Mouse (Mus musculus): Measurements from ENCODE around the gene Tspyl4. TPM values are rescaled to one million over a fixed set of nuclear protein-coding genes. Genes with fewer than 3 reads are reported as not detected.
"Not testable (repeated sequence)": the region's sequence is repeated elsewhere in the genome, so short reads cannot be mapped to it uniquely, and the experiment has no call there.

The Tspyl4 gene
- polyA plus RNA-seq (2015; fragmentation: Nextera tagmentation; extraction: Ambion mirVana), result 258 and 266 TPM in 2 replicates

- H3K36me3 ChIP-seq, result peaks cover 3% of the 10 kb centered on the region; the same call in 1 of the 2 replicates
- H3K4me3 ChIP-seq, result peak within 1 kb of the TSS; percentile 83
- H3K27ac ChIP-seq (replicated peaks), result peak within 1 kb of the TSS; percentile 99
- no peaks in the 10 kb centered on the region for H3K9me3 ChIP-seq
- H3K9ac ChIP-seq, result peak within 1 kb of the TSS; percentile 97
- H3K4me1 ChIP-seq (replicated peaks), result peaks cover 46% of the 10 kb centered on the region
- ATAC-seq (ENCODE audit: low read depth), result peak; percentile 99
- no peaks in the 10 kb centered on the region for H3K27me3 ChIP-seq
- peak within 1 kb of the TSS; percentile 99 for H3K4me2 ChIP-seq
- under 1% methylated on average over 38 of the region's 38 CpGs for WGBS
These were observed at the start of gene Tspyl4 for GRCm38 (mm10) chr10:34297299-34297979. TSS of gene Tspyl4 (plus strand) at chr10:34297442.

GRCm38 (mm10) chr10:34247757-34248156, 49.5 kb upstream of the Tspyl4 start:
- Histone ChIP-seq H3K4me2 (no peak overlapping the region), H3K9ac (no peak overlapping the region), H3K36me3 (no peaks in the 10 kb centered on the region), H3K27ac (replicated peaks) (no peak overlapping the region), H3K9me3 (no peaks in the 10 kb centered on the region), H3K27me3 (no peaks in the 10 kb centered on the region), H3K4me1 (replicated peaks) (no peaks in the 10 kb centered on the region), H3K4me3 (no peak overlapping the region)
- ATAC-seq (ENCODE audit: low read depth), result no peak
- WGBS, result 48% methylated on average over 3 of the region's 3 CpGs

DNA sequence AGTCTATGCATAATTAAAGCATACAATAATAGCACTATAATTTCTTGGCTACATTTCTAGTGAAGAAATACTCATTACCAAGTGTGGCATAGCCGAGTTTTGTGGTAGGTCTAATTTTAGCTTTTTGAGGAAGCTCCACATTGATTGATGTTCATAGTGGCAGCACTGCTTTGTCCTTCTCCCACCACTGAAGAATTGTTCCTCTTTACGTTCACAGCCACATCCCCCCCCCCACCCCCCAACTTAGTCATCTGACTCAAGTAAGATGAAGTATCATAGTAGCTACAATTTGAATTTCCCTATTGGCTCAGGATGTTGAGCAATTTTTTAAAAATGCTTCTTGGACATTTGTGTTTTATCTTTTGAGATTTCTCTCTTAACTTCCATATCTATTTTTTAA, 47.6 kb upstream of the Tspyl4 start:
- Histone ChIP-seq H3K27ac (replicated peaks) (no peak overlapping the region), H3K4me1 (replicated peaks) (no peaks in the 10 kb centered on the region), H3K36me3 (no peaks in the 10 kb centered on the region), H3K4me2 (no peak overlapping the region), H3K9ac (no peak overlapping the region), H3K9me3 (no peaks in the 10 kb centered on the region), H3K4me3 (no peak overlapping the region), H3K27me3 (no peaks in the 10 kb centered on the region)
- WGBS, result 39% methylated on average over 2 of the region's 2 CpGs
- no peak for ATAC-seq (ENCODE audit: low read depth)

DNA sequence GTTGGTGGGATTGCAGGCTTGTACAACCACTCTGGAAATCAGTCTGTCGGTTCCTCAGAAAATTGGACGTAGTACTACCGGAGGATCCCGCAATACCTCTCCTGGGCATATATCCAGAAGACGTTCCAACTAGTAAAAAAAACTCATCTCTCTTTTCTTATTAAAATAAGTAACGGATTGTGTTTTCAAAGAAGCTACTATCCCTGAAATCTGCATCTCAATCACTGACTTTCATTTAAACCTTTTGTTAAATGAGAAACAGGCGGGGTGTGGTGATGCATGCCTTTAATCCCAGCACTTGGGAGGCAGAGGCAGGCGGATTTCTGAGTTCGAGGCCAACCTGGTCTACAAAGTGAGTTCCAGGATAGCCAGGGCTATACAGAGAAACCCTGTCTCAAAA, 44.4 kb upstream of the Tspyl4 start:
- H3K9me3 ChIP-seq; ATAC-seq (ENCODE audit: low read depth); H3K27me3 ChIP-seq; H3K4me2 ChIP-seq; H3K4me3 ChIP-seq; H3K36me3 ChIP-seq; H3K27ac ChIP-seq (replicated peaks); H3K4me1 ChIP-seq (replicated peaks); H3K9ac ChIP-seq: not testable (repeated sequence)
- 90% methylated on average over 9 of the region's 9 CpGs for WGBS

GRCm38 (mm10) chr10:34265106-34265505, 32.1 kb upstream of the Tspyl4 start:
- Histone ChIP-seq H3K4me3 (no peak overlapping the region), H3K4me1 (replicated peaks) (no peaks in the 10 kb centered on the region), H3K27me3 (no peaks in the 10 kb centered on the region), H3K4me2 (no peak overlapping the region), H3K9me3 (no peaks in the 10 kb centered on the region), H3K9ac (no peak overlapping the region), H3K27ac (replicated peaks) (no peak overlapping the region), H3K36me3 (no peaks in the 10 kb centered on the region)
- 88% methylated on average over 4 of the region's 4 CpGs for WGBS
- no peak for ATAC-seq (ENCODE audit: low read depth)

- WGBS, result 77% methylated on average over 5 of the region's 5 CpGs
- Histone ChIP-seq H3K36me3 (no peaks in the 10 kb centered on the region), H3K4me1 (replicated peaks) (no peaks in the 10 kb centered on the region), H3K9ac (no peak overlapping the region), H3K9me3 (no peaks in the 10 kb centered on the region), H3K4me3 (no peak overlapping the region), H3K27ac (replicated peaks) (no peak overlapping the region), H3K4me2 (no peak overlapping the region), H3K27me3 (no peaks in the 10 kb centered on the region)
- no peak for ATAC-seq (ENCODE audit: low read depth)
These were observed 29.8 kb upstream of the Tspyl4 start for GRCm38 (mm10) chr10:34267312-34268070.

DNA sequence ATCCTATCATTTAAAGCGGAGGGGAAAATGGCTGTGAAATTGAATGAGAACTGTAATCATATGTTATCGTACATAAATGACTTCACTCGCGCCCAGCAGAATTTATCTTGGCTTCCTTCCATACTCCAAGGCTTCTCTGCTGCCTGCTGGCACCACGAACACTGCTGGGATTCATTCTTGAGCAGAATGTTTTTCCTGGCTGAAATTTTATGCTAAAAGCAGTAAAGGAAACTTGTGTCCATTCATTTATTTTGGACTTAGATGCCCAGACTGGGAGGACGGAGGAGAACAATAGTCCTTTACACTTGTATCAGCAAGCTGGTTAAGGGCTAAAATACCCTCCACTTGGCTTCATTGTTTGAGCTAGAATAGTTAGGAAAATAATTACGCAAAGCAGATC, 25.6 kb upstream of the Tspyl4 start:
- no peak overlapping the region for H3K9ac ChIP-seq
- H3K36me3 ChIP-seq, result no peaks in the 10 kb centered on the region
- 55% methylated on average over 7 of the region's 7 CpGs for WGBS
- H3K4me1 ChIP-seq (replicated peaks), result no peaks in the 10 kb centered on the region
- no peak for ATAC-seq (ENCODE audit: low read depth)
- no peaks in the 10 kb centered on the region for H3K27me3 ChIP-seq
- no peak overlapping the region for H3K27ac ChIP-seq (replicated peaks)
- H3K4me2 ChIP-seq, result no peak overlapping the region
- H3K4me3 ChIP-seq, result no peak overlapping the region
- no peaks in the 10 kb centered on the region for H3K9me3 ChIP-seq

DNA sequence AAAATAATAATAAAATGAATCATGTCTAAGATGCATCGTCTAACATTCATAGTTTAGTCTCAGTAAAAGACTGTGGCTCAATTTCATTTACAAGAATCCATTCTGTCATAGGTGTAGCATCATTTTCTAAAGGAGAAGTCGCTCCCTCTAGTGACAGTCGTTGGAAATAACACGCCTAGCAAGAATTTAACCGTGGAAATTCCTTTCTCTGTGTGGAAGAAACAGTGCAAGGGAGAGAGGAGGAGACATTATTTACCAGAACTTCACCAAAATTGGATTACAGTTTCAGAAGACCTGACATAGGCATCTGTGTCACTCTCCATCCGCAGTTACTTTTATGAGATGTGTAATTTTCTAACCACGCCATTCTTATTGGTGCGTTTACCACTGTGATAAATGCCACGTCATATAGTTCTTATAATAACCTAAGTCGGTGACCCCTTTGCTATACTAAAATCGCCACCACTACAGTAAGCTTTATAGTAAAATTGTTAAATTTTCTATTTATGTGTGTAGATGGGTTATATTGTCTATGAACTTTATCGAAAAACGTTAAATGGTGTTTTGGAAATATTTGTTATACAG, 16.6 kb upstream of the Tspyl4 start:
- Histone ChIP-seq H3K4me3 (peak overlapping the region; percentile 29), H3K9ac (peak overlapping the region; percentile 59), H3K4me2 (peak overlapping the region; percentile 92), H3K9me3 (no peaks in the 10 kb centered on the region), H3K36me3 (0 out of 2 replicates have a peak, but pooled peaks cover 6% of the 10 kb centered on the region), H3K4me1 (replicated peaks) (peaks cover 28% of the 10 kb centered on the region), H3K27me3 (no peaks in the 10 kb centered on the region), H3K27ac (replicated peaks) (peak overlapping the region; percentile 50; the same call in 1 of the 2 replicates)
- 27% methylated on average over 13 of the region's 13 CpGs for WGBS
- ATAC-seq (ENCODE audit: low read depth), result no peak

GRCm38 (mm10) chr10:34281211-34281961, 15.9 kb upstream of the Tspyl4 start:
- peak overlapping the region; percentile 92 for H3K4me2 ChIP-seq
- WGBS, result 17% methylated on average over 14 of the region's 14 CpGs
- H3K27ac ChIP-seq (replicated peaks), result peak overlapping the region; percentile 92
- 0 out of 2 replicates have a peak, but pooled peaks cover 6% of the 10 kb centered on the region for H3K36me3 ChIP-seq
- peak; percentile 16 for ATAC-seq (ENCODE audit: low read depth)
- peak overlapping the region; percentile 94 for H3K4me3 ChIP-seq
- H3K4me1 ChIP-seq (replicated peaks), result peaks cover 28% of the 10 kb centered on the region
- H3K9ac ChIP-seq, result peak overlapping the region; percentile 77
- H3K27me3 ChIP-seq, result no peaks in the 10 kb centered on the region
- no peaks in the 10 kb centered on the region for H3K9me3 ChIP-seq

- Histone ChIP-seq H3K27me3 (no peaks in the 10 kb centered on the region), H3K36me3 (peaks cover 7% of the 10 kb centered on the region), H3K9me3 (no peaks in the 10 kb centered on the region), H3K9ac (peak within 1 kb of the TSS; percentile 97), H3K27ac (replicated peaks) (peak within 1 kb of the TSS; percentile 92), H3K4me1 (replicated peaks) (peaks cover 28% of the 10 kb centered on the region), H3K4me3 (peak within 1 kb of the TSS; percentile 94), H3K4me2 (peak within 1 kb of the TSS; percentile 92)
- ATAC-seq (ENCODE audit: low read depth), result peak; percentile 98
- WGBS, result under 1% methylated on average over 38 of the region's 38 CpGs
These were observed 15.3 kb upstream of the Tspyl4 start, which contains the start of gene Tspyl1 for GRCm38 (mm10) chr10:34281962-34282388. TSS of gene Tspyl1 (plus strand) at chr10:34282190.

DNA sequence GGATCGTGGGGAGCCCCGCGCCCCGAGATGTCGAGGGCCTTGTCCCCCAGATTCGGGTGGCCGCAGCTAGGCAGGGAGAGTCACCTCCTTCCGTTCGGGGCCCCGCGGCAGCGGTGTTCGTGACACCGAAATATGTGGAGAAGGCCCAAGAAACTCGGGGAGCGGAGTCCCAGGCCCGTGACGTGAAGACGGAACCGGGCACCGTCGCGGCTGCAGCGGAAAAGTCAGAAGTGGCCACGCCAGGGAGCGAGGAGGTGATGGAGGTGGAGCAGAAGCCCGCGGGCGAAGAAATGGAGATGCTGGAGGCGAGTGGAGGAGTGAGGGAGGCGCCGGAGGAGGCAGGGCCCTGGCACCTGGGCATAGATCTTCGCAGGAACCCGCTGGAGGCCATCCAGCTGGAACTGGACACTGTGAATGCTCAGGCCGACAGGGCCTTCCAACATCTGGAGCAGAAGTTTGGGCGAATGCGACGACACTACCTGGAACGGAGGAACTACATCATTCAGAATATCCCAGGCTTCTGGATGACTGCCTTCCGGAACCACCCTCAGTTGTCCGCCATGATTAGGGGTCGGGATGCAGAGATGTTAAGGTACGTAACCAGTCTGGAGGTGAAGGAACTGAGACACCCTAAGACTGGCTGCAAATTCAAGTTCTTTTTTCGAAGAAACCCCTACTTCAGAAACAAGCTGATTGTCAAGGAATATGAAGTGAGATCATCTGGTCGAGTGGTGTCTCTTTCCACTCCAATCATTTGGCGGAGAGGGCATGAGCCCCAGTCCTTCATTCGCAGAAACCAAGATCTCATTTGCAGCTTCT, 14.6 kb upstream of the Tspyl4 start:
- peaks cover 13% of the 10 kb centered on the region for H3K36me3 ChIP-seq
- peak overlapping the region; percentile 97 for H3K9ac ChIP-seq
- peak overlapping the region; percentile 94 for H3K4me3 ChIP-seq
- peak overlapping the region; percentile 89 for H3K27ac ChIP-seq (replicated peaks)
- H3K4me2 ChIP-seq, result peak overlapping the region; percentile 92
- ATAC-seq (ENCODE audit: low read depth), result peak; percentile 32
- no peaks in the 10 kb centered on the region for H3K9me3 ChIP-seq
- no peaks in the 10 kb centered on the region for H3K27me3 ChIP-seq
- peaks cover 28% of the 10 kb centered on the region for H3K4me1 ChIP-seq (replicated peaks)
- WGBS, result 5% methylated on average over 47 of the region's 47 CpGs

Data from neural tube, embryonic 13.5 days (tissue).